ENCODE assay signal across 13 mouse cellular contexts in the genomic region with DNA sequence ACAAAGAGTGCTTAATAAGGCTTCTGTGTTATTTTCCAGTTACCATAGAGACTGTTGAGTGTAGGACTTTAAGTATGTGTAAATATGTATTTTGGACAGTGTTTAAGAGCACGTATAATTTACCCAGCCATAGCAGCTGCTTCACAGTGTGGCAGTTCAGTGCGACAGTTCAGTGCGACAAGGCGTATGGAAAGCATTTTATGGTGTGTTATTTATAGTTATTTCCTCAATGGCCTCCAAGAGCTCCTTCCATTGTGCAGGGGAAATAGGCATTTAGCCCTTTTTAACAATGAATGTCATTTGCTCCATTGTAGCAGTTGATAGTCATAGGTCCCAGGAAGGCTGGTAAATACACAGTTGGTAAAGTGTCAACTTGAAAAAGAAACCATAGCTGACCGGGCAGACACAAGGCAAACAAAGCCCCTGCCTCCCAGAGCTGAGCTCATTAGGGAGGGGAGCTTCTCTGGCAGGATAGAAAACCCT.
DNase-seq lines count a peak whose midpoint lies in the region; ATAC-seq and TF ChIP-seq lines count a peak whose summit lies in the region.
"Had no signal": no experiment of that assay in that cellular context is flagged by ENCODE, and none has a peak within 500 bp of the region (broad histone marks: within the 10 kb centered on the region; RNA-seq: fewer than 3 reads in every experiment).

No protein-coding gene starts in this region.

- H3K27ac ChIP-seq in neural tube, embryonic 15.5 days (replicated peaks): no peak overlapping the region
- H3K27ac ChIP-seq in intestine, embryonic 15.5 days: no peak overlapping the region
- H3K27ac ChIP-seq in cerebellum, adult 2 months (ENCODE audit: insufficient read depth, low read length): no peak overlapping the region
- H3K27ac ChIP-seq: gastrocnemius, adult 2 months; heart, embryonic 15.5 days; liver, embryonic 13.5 days had no signal

- H3K4me2 ChIP-seq in neural tube, embryonic 15.5 days: no peak overlapping the region
- no peak overlapping the region for H3K4me2 ChIP-seq in intestine, embryonic 15.5 days (replicated peaks)
- H3K4me2 ChIP-seq: heart, embryonic 15.5 days; liver, embryonic 13.5 days had no signal

- peak; percentile 36 for DNase-seq in neural tube, embryonic 10.5 days (ENCODE audit: extremely low spot score, low spot score)
- DNase-seq in lung, postnatal 36 days: peak; percentile 27
- DNase-seq in cerebellum, adult 9-10 months: no peak
- no peak for DNase-seq in cerebellum, adult 2 months
- DNase-seq in layer of hippocampus, postnatal 25 days (ENCODE audit: extremely low spot score in 1 of 2, low spot score in 1 of 2): no peak
- no peak for DNase-seq in frontal cortex, adult 2 months (ENCODE audit: extremely low spot score in 1 of 2, low spot score in 1 of 2)
- DNase-seq: gastrocnemius, adult 2 months; kidney, adult 8-10 months; layer of hippocampus, postnatal 36 days; liver, embryonic 13.5 days had no signal

- H3K4me3 ChIP-seq in neural tube, embryonic 15.5 days (replicated peaks): no peak overlapping the region
- H3K4me3 ChIP-seq in intestine, embryonic 15.5 days (replicated peaks): no peak overlapping the region
- no peak overlapping the region for H3K4me3 ChIP-seq in cerebellum, adult 2 months (replicated peaks; ENCODE audit: insufficient read depth, low read depth, low read length)
- H3K4me3 ChIP-seq: gastrocnemius, adult 2 months; heart, embryonic 15.5 days; liver, embryonic 13.5 days had no signal

- 8% methylated on average over 5 of the region's 5 CpGs for WGBS in neural tube, embryonic 15.5 days
- WGBS in intestine, embryonic 15.5 days: 25% methylated on average over 5 of the region's 5 CpGs
- WGBS in cerebellum, adult 2 months: 64% methylated on average over 5 of the region's 5 CpGs

- peaks cover 3% of the 10 kb centered on the region; the same call in 1 of the 2 replicates for H3K27me3 ChIP-seq in neural tube, embryonic 15.5 days (replicated peaks)
- H3K27me3 ChIP-seq in intestine, embryonic 15.5 days (replicated peaks): no peaks in the 10 kb centered on the region
- H3K27me3 ChIP-seq in cerebellum, adult 2 months (ENCODE audit: control insufficient read depth, insufficient read depth, low read length): no peaks in the 10 kb centered on the region
- H3K27me3 ChIP-seq: heart, embryonic 15.5 days; liver, embryonic 13.5 days had no signal

- H3K9me3 ChIP-seq in neural tube, embryonic 15.5 days (replicated peaks): no peaks in the 10 kb centered on the region
- H3K9me3 ChIP-seq in intestine, embryonic 15.5 days: no peaks in the 10 kb centered on the region
- H3K9me3 ChIP-seq: heart, embryonic 15.5 days; liver, embryonic 13.5 days had no signal

- 0 out of 2 replicates have a peak, but pooled peaks cover 8% of the 10 kb centered on the region for H3K4me1 ChIP-seq in neural tube, embryonic 15.5 days
- no peaks in the 10 kb centered on the region for H3K4me1 ChIP-seq in intestine, embryonic 15.5 days (replicated peaks)
- no peaks in the 10 kb centered on the region for H3K4me1 ChIP-seq in cerebellum, adult 2 months (ENCODE audit: control insufficient read depth, insufficient read depth, low read length)
- H3K4me1 ChIP-seq: heart, embryonic 15.5 days; liver, embryonic 13.5 days had no signal

- H3K36me3 ChIP-seq in neural tube, embryonic 15.5 days: no peaks in the 10 kb centered on the region
- H3K36me3 ChIP-seq in intestine, embryonic 15.5 days: no peaks in the 10 kb centered on the region
- H3K36me3 ChIP-seq: heart, embryonic 15.5 days; liver, embryonic 13.5 days had no signal

- ATAC-seq in neural tube, embryonic 15.5 days (ENCODE audit: low FRiP score): no peak
- 0 out of 2 replicates have a peak, but pooled peaks have one; percentile 25 for ATAC-seq in intestine, embryonic 15.5 days

- no peak for TF ChIP-seq POLR2A in cerebellum, adult 2 months (IDR thresholded peaks at IDR 0.05; ENCODE audit: borderline replicate concordance, insufficient read depth, low read length)

- TF ChIP-seq CTCF in cerebellum, adult 2 months (IDR thresholded peaks at IDR 0.05; ENCODE audit: borderline replicate concordance, insufficient read depth, low read depth, low read length): no peak

- H3K9ac ChIP-seq in neural tube, embryonic 15.5 days (replicated peaks): no peak overlapping the region
- H3K9ac ChIP-seq in intestine, embryonic 15.5 days: no peak overlapping the region
- H3K9ac ChIP-seq: heart, embryonic 15.5 days; liver, embryonic 13.5 days had no signal

Comparison
In these comparisons a context has a peak if more than half of its experiments do, and no peak if none do; other contexts are left out.
1. DNase-seq: peak in neural tube, embryonic 10.5 days (single experiment) and lung, postnatal 36 days (single experiment); none in cerebellum, adult 9-10 months (single experiment), cerebellum, adult 2 months (0 of 2), layer of hippocampus, postnatal 25 days (0 of 2) and frontal cortex, adult 2 months (0 of 2).